Mouse (Mus musculus): ENCODE data around the gene Edem2.

The Edem2 gene

DNA sequence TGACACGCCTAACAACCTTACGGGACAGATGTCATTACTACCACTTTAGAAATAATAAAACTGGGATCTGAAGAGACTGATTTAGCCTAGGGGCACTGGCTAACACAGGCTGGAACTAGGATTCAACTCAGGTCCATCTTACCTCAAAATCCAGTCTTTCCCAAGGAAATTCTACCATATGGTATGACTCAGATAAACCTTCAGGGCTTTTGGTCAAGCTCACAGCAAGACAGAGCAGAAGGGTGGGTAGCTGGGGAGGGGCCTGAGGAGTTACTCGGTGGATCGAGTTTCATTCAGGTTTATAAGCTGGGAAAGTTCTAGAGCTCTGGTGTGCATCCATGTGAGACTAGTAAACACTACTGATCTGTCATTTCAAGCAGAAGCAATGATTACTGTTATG, 40.1 kb downstream of the Edem2 start:
- no peak for DNase-seq (ENCODE audit: low spot score in 2 of 2)

GRCm38 (mm10) chr2:155687746-155688145, 41.5 kb downstream of the Edem2 start:
- DNase-seq (ENCODE audit: low spot score in 2 of 2) = no peak

DNA sequence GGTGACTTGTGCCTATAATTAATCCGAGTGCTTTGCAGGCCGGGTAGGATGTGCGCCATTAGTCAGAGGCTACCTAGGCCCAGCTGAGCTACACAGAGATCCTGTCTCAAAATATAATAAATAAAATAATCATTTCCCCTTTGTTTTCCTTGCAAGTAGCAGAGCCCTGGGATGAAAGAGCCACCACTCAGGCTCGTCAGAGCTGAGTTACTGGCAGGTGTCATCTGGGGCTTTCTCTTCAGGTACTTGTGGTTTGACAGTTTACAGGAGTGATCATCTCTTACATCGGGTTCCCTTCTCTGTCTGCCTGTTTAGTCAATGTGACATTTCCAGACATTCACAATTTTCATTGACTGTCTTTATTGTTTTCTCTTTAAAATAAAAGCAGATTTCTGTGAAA, 42.7 kb downstream of the Edem2 start:
- DNase-seq (ENCODE audit: low spot score in 2 of 2) = no peak

DNA sequence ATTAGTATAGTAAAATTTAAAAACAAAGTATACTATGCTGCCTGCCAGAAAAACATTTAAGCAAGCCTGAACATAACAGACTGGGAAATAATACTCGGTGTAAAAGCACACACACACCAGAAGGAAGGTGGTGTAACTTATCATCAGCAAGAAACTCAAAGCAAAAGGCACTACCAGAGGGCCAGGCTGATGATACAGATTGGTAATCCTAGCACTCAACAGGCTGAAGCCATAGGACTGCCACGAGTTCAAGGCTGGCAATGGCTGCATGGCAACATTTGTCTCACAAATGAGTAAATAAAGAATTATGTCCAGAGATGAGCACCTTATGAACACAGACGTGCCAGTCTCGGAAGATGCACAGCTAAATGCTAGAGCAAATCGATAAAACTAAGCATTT, 45.5 kb downstream of the Edem2 start:
- DNase-seq (ENCODE audit: low spot score in 2 of 2) = no peak

GRCm38 (mm10) chr2:155683137-155683536, 46.1 kb downstream of the Edem2 start:
- no peak for DNase-seq (ENCODE audit: low spot score in 2 of 2)

GRCm38 (mm10) chr2:155681874-155682273, 47.4 kb downstream of the Edem2 start:
- no peak for DNase-seq (ENCODE audit: low spot score in 2 of 2)

GRCm38 (mm10) chr2:155681194-155681593, 48.1 kb downstream of the Edem2 start:
- no peak for DNase-seq (ENCODE audit: low spot score in 2 of 2)

GRCm38 (mm10) chr2:155680591-155680990, 48.7 kb downstream of the Edem2 start:
- DNase-seq (ENCODE audit: low spot score in 2 of 2) = no peak

- no peak for DNase-seq (ENCODE audit: low spot score in 2 of 2)
Measured at GRCm38 (mm10) chr2:155679586-155680110, 49.6 kb downstream of the Edem2 start.

DNA sequence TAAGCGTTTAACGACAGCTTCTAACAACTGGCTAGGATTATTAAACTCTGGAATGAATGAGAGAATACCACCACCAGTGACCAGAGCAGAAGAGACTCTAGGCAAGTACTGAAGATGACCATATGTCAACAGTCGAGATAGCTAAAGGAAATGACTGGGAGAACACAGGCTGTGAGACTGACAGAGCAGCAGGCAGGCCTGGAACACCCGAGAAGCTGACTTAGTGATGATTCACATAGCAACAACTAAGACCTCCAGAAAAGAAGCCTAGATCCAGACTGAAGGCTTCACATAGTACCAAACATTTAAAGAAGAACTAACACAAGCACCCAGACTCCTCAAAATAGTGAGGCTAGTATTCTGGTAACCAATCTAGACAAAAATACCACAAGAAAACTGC, 54.2 kb downstream of the Edem2 start:
- DNase-seq (ENCODE audit: low spot score in 2 of 2) = no peak

GRCm38 (mm10) chr2:155673546-155673945, 55.7 kb downstream of the Edem2 start:
- peak; percentile 20 to 48 for DNase-seq (ENCODE audit: low spot score in 2 of 2)

DNA sequence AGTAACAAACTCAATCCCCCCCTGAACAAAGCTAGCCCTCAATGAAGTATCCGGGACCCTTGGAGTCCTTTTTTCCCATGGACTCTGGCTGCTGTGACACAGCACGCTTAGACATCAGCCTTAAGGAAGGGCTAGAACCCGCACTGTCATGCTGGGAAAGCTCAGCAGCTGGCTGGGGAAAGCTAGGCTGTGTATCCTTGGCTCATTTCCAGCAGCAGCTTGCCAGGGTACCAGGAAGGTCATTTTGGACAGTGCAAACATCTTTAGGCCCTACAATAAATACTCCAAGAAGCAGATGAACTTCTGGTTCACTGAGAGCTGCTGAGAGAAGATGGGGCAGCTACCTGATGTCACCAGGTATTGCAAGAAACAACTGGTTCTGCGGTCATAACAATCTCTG, 58.0 kb downstream of the Edem2 start:
- DNase-seq (ENCODE audit: low spot score in 2 of 2) = no peak

GRCm38 (mm10) chr2:155668461-155668860, 60.8 kb downstream of the Edem2 start:
- no peak for DNase-seq (ENCODE audit: low spot score in 2 of 2)

GRCm38 (mm10) chr2:155667881-155668280, 61.4 kb downstream of the Edem2 start:
- no peak for DNase-seq (ENCODE audit: low spot score in 2 of 2)

GRCm38 (mm10) chr2:155663910-155664460, 65.3 kb downstream of the Edem2 start:
- DNase-seq (ENCODE audit: low spot score in 2 of 2) = no peak

GRCm38 (mm10) chr2:155663097-155663496, 66.2 kb downstream of the Edem2 start:
- DNase-seq (ENCODE audit: low spot score in 2 of 2) = peak in 1 of 2 experiments; percentile 22

DNA sequence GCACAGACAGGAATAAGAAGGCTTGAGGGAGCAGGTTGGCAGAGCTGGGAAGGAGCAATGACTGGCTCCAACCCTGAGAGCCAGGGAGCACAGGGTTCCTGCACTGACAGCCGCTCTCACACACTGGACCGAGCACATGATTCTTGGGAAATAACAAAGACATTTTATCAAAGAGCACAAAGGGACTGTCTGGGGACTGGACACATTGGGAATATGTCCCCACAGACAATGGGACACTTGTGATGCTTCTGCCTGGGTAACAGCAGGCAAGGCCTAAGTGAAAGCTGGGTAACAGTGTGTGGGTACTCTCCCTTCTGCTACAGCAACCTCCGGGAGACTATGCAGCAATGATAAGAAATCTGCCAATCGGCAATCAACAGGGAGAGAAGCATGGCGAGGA, 66.9 kb downstream of the Edem2 start:
- DNase-seq (ENCODE audit: low spot score in 2 of 2) = no peak

DNA sequence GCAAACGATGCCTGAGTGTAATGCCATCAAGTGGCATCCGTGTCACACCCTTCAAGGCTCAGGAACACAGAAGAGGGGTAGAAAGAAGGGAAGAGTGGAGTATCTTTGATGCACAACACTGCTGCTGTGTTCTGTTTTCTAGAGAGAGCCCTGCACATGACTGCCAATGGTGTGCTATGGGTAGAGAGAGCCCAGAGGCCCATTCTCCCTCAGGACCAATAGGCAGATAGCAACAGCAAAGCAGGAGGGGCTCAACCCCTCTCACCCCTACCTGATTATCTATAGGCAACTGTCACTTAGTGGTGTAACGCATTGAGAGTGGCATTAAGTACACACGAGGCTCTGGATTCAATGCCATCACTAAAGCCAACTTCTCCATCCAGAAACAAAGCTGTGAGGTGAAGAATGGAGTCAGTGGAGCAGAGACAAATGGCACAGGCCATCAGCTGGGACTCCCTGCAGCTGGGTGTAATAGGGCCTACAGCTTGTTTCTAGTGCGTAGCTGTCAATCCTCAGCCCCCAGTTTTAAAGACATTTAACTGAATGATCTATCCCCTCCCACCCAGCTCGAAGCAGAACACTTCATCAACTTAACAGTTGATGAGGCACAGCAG, 73.4 kb downstream of the Edem2 start:
- DNase-seq (ENCODE audit: low spot score in 2 of 2) = no peak

- no peak for DNase-seq (ENCODE audit: low spot score in 2 of 2)
Measured at GRCm38 (mm10) chr2:155652618-155653017, 76.7 kb downstream of the Edem2 start.
